Mouse (Mus musculus) B cell, adult 2 months (primary cell): ENCODE results near the gene Tyk2.
A peak's percentile ranks its signal among the peaks of the same experiment; 100 is the strongest.

ENCODE experiments used
- DNase-seq, 2 experiments: peaks; one replicate each; pipeline ENCODE4 v3.0.0; 2022

The Tyk2 gene

GRCm38 (mm10) chr9:21131059-21131956 is at the start of gene Tyk2:
Tyk2 (minus strand) TSS chr9:21131243.
- DNase-seq = peak; percentile 87 to 88

DNA sequence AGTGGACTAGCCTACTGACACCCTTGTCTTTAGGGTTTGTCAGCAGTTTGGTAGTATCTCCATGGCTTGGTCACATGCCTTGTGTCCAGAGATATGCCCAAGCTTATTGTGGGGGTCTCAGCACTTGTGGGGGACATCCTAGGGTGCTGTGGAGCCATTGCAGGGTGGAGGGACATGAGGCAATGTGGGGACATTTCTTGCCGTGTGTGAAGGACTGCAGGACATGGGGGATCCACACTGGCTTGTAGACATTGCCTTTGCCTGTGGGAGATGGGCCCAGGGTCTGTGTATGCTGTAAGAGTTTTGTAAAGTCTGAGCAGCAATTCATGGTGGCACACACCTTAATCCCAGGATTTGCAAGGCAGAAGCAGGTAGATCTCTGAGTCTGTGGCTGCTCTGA is 49.8 kb upstream of the Tyk2 start:
- no peak for DNase-seq

GRCm38 (mm10) chr9:21180402-21180801 is 49.4 kb upstream of the Tyk2 start:
- DNase-seq = no peak

GRCm38 (mm10) chr9:21172364-21172763 is 41.3 kb upstream of the Tyk2 start:
- DNase-seq = no peak

DNA sequence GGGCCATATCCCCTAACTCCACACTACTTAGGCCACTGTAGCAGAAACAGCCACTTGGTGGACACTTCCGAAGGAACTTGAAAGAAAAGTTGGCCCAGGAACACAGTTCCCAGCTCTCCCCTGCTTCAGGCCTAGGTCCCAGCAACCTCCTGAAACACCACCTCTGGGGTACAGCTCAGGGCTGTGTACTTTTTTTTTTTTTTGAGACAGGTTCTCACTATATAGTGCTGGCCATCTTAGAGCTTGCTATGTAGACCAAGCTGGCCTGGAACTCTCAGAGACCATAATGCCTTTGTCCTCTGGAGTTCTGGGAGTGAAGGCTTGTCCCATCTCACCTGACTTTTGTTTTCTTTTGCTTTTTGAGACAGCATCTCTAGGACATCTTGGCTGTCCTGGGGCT is 38.1 kb upstream of the Tyk2 start:
- DNase-seq = no peak

DNA sequence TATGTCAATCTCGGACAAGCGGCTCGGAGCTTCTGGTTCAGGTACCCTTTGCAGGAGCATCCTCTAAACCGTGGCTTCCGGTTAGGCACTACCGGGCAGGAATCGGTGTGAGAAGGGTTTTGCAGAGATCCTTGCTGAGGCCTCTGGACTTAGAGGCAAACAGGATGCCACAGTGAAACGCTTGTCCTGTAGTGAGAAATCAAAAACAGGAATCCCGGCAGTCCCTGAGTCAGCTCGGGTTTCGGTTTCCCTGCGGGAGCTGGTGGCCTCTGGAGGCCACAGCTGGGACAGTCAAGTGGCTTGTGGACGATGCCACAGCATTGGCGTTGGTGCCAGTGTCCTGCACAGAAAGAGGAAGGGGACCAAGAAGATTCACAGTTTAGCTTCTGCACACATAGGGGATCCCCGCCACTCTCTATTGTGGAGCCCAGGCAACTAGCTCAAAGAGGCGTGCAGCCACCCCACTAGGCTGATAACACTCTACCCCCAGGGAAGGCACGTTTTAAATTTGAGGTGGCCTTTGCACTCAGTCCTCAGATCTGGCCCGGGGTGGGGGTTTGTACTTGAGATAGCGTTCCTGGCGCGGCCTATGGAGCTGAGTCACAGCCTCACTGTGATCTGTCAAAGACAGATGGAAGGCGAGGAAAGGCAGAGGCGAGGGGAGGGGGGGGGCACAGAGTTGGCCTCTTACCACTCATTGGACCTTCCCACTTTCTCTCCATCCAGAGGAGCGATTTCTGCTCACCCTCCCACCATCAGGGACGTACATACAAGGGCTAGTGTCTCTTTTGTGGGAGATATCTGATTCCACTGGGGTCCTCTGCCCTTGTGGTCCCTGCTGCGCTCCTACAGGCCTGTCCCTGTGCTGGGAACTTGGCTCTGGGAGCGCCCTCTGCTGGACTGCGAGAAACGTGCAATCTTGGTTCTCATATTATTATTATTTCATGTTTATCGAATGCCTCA is 37.4 kb upstream of the Tyk2 start:
- DNase-seq = peak; percentile 84 to 85

GRCm38 (mm10) chr9:21167140-21168097 is 36.4 kb upstream of the Tyk2 start:
- peak; percentile 29 to 34 for DNase-seq

DNA sequence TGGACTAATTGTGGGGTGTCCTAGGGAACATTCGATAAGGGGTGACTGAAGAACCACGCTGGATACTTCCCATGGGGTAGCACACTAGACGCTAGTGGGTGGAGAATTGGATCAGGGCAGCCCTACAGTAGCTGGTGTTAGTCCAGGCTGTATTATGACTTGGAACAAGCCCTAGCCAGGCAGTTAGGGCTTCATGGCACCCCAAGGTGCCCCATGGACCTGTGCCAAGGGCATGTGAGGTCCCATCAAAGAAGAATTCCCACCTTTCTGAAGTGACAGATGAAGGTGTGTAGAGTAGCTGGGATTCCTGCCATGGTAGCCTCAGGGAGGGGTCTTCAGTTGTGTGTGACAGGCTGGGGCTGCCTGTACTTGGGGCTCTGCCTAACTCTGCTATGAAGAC is 35.5 kb upstream of the Tyk2 start:
- DNase-seq = no peak

- peak; percentile 81 to 82 for DNase-seq
These were observed 35.0 kb upstream of the Tyk2 start for GRCm38 (mm10) chr9:21165952-21166451.

DNA sequence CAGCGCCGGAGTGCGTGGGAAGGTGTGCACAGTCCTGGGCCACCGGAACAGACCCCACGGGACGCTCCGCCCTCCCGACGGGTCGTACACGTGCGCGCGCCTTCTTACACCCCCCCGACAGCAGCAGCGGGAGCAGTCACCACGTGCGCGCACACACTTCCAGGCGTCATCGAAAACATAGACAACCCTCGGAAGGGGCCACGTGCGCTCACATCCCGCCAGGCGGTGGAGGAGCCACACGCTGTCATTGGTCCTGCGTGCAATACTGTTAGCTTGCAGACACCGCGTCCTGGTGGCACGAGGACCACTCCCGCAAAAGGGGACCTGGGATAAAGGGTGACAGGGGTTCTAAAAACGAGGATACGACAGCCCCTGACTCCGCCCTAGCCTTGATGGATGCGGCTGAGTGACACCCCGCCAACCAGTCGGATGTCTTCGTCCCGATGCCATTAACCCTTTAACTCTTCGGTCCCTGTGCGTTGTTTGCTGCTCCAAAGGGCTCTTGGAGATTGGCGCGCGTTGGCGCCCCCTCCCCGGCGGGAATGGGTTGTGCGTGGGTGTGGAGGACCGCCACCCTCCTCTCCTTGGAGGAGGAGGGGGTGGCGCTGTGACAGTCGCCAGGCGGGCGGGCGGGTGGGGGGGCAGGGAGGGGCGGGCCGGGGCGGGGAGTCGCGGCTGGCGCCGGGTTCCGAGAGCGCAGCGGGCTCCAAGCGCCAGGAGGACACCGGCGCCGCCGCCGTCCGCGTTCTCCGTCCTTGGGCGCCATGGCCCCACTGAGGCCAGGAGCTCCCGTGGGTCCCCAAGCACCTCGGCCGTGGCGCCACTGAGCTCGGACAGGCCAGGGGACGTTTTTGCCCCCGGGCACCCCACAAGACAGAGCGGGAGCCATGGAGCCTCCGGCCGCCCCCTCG is 34.3 kb upstream of the Tyk2 start, which contains the start of gene Pde4a:
Gene Pde4a (plus strand): TSS at position 674 of the 911 bp plus-strand sequence.
- DNase-seq = peak; percentile 74 to 75

DNA sequence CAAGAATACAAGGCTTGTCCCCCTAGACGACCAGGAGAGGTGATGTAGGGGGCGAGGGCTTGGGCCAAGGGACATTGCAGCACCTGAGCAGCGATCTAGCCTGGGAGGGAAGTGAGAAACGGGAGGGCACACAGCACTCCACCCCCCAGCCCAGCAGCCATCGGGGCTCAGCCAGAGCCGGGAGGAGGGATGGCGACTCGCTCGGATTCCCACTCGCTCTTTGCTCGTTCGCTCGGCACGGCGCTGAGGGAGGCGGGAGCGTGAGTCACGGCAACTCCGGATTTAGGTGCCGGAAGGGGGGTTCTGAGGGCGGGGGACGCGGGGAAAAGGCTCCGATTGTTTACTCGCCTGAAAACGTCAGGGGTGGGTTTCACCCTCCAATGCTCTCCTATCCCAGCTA is 33.0 kb upstream of the Tyk2 start:
- peak; percentile 57 to 58 for DNase-seq

DNA sequence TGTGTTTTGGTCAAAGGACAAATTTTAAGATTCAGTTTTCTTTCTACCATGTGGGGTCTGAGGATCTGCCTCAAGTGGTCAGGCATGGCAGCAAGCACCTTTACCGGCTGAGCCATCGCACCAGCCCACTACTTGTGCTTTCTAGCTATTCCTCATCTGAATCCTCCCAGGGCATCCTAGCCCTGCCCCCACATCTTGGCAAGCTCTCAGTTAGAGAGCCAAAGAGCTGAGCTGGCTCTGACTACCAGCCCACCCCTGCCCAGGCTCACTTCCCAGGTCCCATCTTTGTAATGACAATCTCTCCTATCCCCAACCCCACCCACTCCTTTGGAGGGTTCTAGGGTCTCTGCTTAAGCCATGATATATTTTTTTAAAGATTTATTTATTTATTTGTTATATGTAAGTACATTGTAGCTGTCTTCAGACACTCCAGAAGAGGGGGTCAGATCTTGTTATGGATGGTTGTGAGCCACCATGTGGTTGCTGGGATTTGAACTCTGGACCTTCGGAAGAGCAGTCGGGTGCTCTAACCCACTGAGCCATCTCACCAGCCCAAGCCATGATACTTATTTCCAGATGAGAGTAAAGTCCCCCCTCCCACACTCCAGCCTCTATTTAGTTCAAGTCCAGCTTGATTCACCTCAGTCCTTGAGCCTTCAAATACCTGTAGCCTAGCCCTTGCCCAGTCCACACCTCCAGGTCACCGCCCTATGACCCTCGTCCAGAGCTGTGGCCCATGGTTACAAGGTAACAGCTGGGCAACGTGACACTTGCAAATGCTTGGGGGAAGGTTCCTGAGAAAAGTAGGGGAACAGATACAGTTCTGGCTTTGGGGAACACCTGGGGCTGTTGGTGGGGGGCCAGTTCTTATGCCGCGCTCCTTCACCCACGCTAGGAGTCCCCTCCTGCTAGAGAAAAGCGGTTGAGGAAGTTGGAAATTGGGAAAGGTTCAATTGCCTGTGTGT is 32.3 kb upstream of the Tyk2 start:
- DNase-seq = no peak

GRCm38 (mm10) chr9:21161209-21161909 is 30.3 kb upstream of the Tyk2 start:
- DNase-seq = peak; percentile 97

DNA sequence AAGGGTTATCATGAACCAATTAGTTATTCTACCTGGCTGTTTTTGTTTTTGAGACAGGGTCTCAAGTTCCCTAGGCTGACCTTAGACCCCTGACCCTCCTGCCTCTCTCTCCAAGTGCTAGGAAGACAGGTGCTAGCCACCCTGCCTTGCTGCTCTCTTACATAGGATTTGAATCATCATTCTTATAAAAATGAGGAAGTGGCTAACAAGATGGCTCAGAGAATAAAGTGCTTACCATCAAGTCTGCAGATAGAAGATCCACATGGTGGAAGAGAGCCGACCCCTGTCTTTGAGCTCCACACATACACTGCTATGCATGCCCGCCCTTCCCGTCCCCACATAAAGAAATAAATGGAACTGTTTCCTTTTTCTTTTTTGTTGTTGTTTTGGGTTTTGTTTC is 23.7 kb upstream of the Tyk2 start:
- DNase-seq = no peak

- no peak for DNase-seq
These were observed 22.8 kb upstream of the Tyk2 start for GRCm38 (mm10) chr9:21153833-21154232.

DNA sequence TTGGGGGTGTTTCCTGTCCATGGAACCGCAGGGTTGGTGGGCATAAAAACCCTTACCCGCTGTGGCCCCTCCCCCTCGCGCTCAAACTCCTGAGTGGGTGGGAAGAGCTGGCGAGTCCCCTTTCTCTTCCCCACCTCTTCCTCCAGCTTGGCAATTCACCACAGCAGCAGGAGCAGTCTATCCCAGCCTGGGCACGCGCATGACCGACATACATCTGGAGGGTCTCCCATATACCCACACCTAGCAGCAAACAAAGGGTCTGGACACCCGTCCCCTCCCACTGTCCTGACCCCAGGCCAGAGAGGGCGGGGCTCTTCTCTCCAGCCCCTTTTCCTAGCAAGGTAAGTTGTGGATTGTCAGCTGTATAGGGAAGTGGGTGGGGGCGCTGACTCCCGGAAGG is 22.3 kb upstream of the Tyk2 start:
- no peak for DNase-seq

- DNase-seq = peak; percentile 58 to 59
These were observed 21.7 kb upstream of the Tyk2 start for GRCm38 (mm10) chr9:21152715-21153114.

DNA sequence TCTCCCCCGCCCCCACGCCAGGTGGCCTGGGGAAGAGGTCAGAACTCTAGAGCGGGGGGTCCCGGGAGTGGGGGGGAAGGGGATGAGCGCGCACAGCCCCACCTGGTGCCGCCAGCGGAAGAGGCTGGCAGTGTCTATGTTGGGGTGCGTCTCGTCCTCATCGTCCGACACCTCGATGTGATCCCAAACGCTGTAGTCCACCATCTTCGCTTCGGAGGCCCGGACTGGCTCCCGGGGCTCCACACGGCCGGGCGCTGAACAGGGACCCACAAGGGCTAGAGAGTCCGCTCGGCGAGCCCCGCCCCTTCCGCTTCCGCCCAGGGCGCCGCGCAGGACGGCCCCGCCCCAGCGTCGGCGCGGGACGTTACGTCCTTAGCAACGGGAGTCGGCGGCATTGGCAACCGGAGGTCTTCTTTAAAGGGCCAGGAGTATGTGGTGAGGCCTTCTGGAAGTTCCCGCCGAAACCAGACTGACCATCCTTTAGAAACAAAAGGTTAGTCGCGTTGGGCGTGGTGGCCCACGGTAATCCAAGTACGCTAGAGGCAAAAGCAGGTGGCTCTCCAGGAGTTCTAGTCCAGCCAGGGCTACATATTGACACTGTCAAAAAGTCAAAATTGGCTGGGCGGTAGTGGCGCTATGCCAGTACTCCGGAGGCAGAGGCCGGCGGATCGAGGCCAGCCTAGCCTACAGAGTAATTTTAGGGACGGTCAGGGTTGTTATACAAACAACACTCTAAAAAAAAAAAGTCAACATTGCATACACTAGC is 18.8 kb upstream of the Tyk2 start, which contains the start of gene Cdc37:
Gene Cdc37 (minus strand): TSS at position 329 of the 766 bp plus-strand sequence.
- peak; percentile 95 to 96 for DNase-seq
